Mouse (Mus musculus) small intestine, adult 2 months (tissue): ENCODE measurements around the gene Bahcc1. TPM values are rescaled to one million over a fixed set of nuclear protein-coding genes. Genes with fewer than 3 reads are reported as not detected.

Source experiments
- H3K27ac ChIP-seq: fragments of 200-500 bp; 2 replicates; pipeline ENCODE4 v1.5.1; 2012; ENCODE audit warnings: low read depth, low read length, control low read depth, inconsistent platforms; ENCODE audit not compliant: insufficient read depth
- H3K27me3 ChIP-seq: fragments of 200-500 bp; 2 replicates; pipeline ENCODE4 v1.6.1; 2012; ENCODE audit warnings: mild to moderate bottlenecking, moderate library complexity, low read length, inconsistent platforms; ENCODE audit not compliant: control insufficient read depth, insufficient read depth
- H3K36me3 ChIP-seq: fragments of 200-500 bp; 2 replicates; pipeline ENCODE4 v1.6.1; 2012; ENCODE audit warnings: mild to moderate bottlenecking, low read length, control low read depth, inconsistent platforms; ENCODE audit not compliant: control insufficient read depth, insufficient read depth
- H3K4me1 ChIP-seq: fragments of 200-500 bp; 2 replicates; pipeline ENCODE4 v1.6.1; 2012; ENCODE audit warnings: low read length, inconsistent platforms, mixed read lengths; ENCODE audit not compliant: control insufficient read depth, insufficient read depth, insufficient read length
- H3K4me3 ChIP-seq: fragments of 200-500 bp; 2 replicates; pipeline ENCODE4 v1.5.1; 2012; ENCODE audit warnings: low read depth, mild to moderate bottlenecking, control low read depth, inconsistent platforms, low read length, moderate library complexity
- CTCF ChIP-seq: fragments of 200-500 bp; IDR thresholded peaks from 2 replicates; pipeline ENCODE4 v1.5.1; 2012; ENCODE audit warnings: low read depth, mild to moderate bottlenecking, control low read depth, inconsistent platforms, low read length, moderate library complexity, mixed read lengths; ENCODE audit not compliant: insufficient replicate concordance, insufficient read length; ENCODE audit errors: extremely low read depth
- POLR2A ChIP-seq: fragments of 200-500 bp; IDR thresholded peaks from 2 replicates; pipeline ENCODE4 v1.6.1; 2012; ENCODE audit warnings: low read depth, mild to moderate bottlenecking, control low read depth, inconsistent platforms, low read length, moderate library complexity
- WGBS: fragments of 180-500 bp; shearing (Covaris S2); methylation state at CpG from one replicate; pipeline ENCODE4 v1.1.7; 2018; 5-methylcytosine and 5-hydroxymethylcytosine counted together
- polyA plus RNA-seq: library from polyadenylated mRNA; depleted of rRNA; stranded (reverse); fragments of >200 nt; gene quantifications from 2 replicates; pipeline ENCODE4 v1.2.3, GENCODE M21; 2012

Bahcc1 gene
- polyA plus RNA-seq, 1 experiment: 15.4 TPM

- WGBS: under 1% methylated on average over 89 of the region's 89 CpGs
- H3K27ac ChIP-seq: peak overlapping the region; percentile 67
- H3K4me1 ChIP-seq: peaks cover 15% of the 10 kb centered on the region
- peak overlapping the region; percentile 97 for H3K4me3 ChIP-seq
- peak; percentile 49; the same call in 1 of the 2 replicates for TF ChIP-seq POLR2A
- no peak for TF ChIP-seq CTCF
- no peaks in the 10 kb centered on the region for H3K36me3 ChIP-seq
- H3K27me3 ChIP-seq: no peaks in the 10 kb centered on the region
These were observed 4.7 kb downstream of the Bahcc1 start for GRCm38 (mm10) chr11:120237166-120238131.

GRCm38 (mm10) chr11:120238306-120238705 is 5.6 kb downstream of the Bahcc1 start:
- Histone ChIP-seq H3K4me3 (peak overlapping the region; percentile 22), H3K27me3 (no peaks in the 10 kb centered on the region), H3K27ac (no peak overlapping the region), H3K36me3 (no peaks in the 10 kb centered on the region), H3K4me1 (peaks cover 15% of the 10 kb centered on the region)
- TF ChIP-seq POLR2A (no peak), CTCF (no peak)
- WGBS: 43% methylated on average over 8 of the region's 8 CpGs

GRCm38 (mm10) chr11:120238751-120239359 is 6.1 kb downstream of the Bahcc1 start:
- peak overlapping the region; percentile 22 for H3K4me3 ChIP-seq
- 29% methylated on average over 8 of the region's 8 CpGs for WGBS
- H3K36me3 ChIP-seq: no peaks in the 10 kb centered on the region
- peaks cover 15% of the 10 kb centered on the region for H3K4me1 ChIP-seq
- no peak overlapping the region for H3K27ac ChIP-seq
- no peak for TF ChIP-seq CTCF
- no peak for TF ChIP-seq POLR2A
- H3K27me3 ChIP-seq: no peaks in the 10 kb centered on the region

DNA sequence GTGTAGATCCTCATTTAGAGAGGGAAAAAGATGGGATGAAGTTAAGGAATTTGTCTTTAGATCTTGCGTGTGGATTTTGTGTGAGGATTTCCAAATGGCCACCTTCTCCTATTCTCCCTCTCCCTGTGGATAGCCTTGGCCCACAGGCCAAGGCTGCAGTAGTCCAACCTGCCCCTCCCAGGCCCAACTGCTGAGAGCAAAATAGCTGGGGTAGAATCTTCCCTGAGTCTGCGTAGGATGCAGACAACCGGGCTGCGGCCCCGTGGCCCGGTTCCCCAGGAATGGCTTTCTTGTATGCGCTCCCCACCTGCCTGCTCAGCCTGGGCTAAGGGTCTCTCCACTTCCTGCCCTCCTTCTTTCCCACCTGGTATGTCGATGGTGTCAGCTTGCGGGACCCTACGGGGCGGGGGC is 6.8 kb downstream of the Bahcc1 start:
- TF ChIP-seq CTCF (no peak), POLR2A (no peak)
- WGBS: 38% methylated on average over 11 of the region's 11 CpGs
- H3K4me1 ChIP-seq: peaks cover 15% of the 10 kb centered on the region
- no peaks in the 10 kb centered on the region for H3K36me3 ChIP-seq
- no peaks in the 10 kb centered on the region for H3K27me3 ChIP-seq
- no peak overlapping the region; the same call in 1 of the 2 replicates for H3K27ac ChIP-seq
- H3K4me3 ChIP-seq: peak overlapping the region; percentile 26

DNA sequence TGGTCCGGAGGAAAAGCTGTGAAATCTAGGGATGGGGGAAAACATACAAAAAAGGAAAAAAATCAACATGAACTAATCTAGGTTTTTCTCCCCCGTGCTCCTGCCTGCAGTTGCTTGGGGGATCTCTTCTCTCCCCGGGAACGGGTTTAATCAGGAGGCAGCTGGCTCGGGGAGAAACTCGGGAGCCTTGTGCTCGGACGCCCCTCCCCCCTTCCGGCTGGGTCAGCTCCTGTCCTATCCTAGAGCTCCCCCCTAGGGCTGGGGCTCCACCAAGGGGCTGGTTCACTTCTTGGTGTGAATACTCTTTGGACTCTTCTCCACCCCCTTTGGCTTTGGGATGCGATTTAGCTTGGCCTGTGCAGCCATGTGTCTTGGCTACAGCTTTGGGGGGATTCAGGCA is 7.5 kb downstream of the Bahcc1 start:
- TF ChIP-seq POLR2A (no peak), CTCF (no peak)
- Histone ChIP-seq H3K27me3 (no peaks in the 10 kb centered on the region), H3K4me1 (peaks cover 15% of the 10 kb centered on the region), H3K4me3 (peak overlapping the region; percentile 13; the same call in 1 of the 2 replicates), H3K36me3 (no peaks in the 10 kb centered on the region), H3K27ac (no peak overlapping the region)
- WGBS: 13% methylated on average over 10 of the region's 10 CpGs

GRCm38 (mm10) chr11:120240941-120241890 is 8.5 kb downstream of the Bahcc1 start:
- Histone ChIP-seq H3K27me3 (no peaks in the 10 kb centered on the region), H3K36me3 (no peaks in the 10 kb centered on the region), H3K4me3 (peak overlapping the region; percentile 14), H3K4me1 (peaks cover 15% of the 10 kb centered on the region), H3K27ac (peak overlapping the region; percentile 26; the same call in 1 of the 2 replicates)
- TF ChIP-seq POLR2A: no peak
- no peak for TF ChIP-seq CTCF
- WGBS: 40% methylated on average over 29 of the region's 29 CpGs
